Mouse (Mus musculus) lung, embryonic 14.5 days (tissue): ENCODE measurements at regions not wholly inside any gene's neighbourhood (a gene's known extent, or its start where the extent isn't known, plus 50 kb on each side); places are given as distances from the start of the nearest gene placed in this dataset.

Experiments used
- ATAC-seq: fragments of 200-750 bp; cut with Nextera tagmentation; 2 replicates; pipeline ENCODE4 v1.8.0; 2017; ENCODE audit warnings: mild to moderate bottlenecking, moderate TSS enrichment, moderate library complexity; ENCODE audit not compliant: insufficient read depth
- DNase-seq: peaks from one replicate; pipeline ENCODE4 v3.0.0-alpha.2; 2015
- H3K27ac ChIP-seq: fragments of 300-500 bp; sonication (generic); 2 replicates; pipeline ENCODE4 v1.5.1; 2014; ENCODE audit warnings: low read depth, mild to moderate bottlenecking, moderate library complexity
- H3K27me3 ChIP-seq: fragments of 300-500 bp; sonication (generic); 2 replicates; pipeline ENCODE4 v1.6.1; 2014; ENCODE audit warnings: low read length, control low read depth; ENCODE audit not compliant: insufficient read depth
- H3K36me3 ChIP-seq: fragments of 300-500 bp; sonication (generic); 2 replicates; pipeline ENCODE4 v1.6.1; 2014; ENCODE audit warnings: control low read depth; ENCODE audit not compliant: insufficient read depth
- H3K4me1 ChIP-seq: fragments of 300-500 bp; sonication (generic); 2 replicates; pipeline ENCODE4 v1.6.1; 2014; ENCODE audit warnings: antibody characterized with exemption, control low read depth; ENCODE audit not compliant: insufficient read depth
- H3K4me2 ChIP-seq: fragments of 300-500 bp; sonication (generic); 2 replicates; pipeline ENCODE4 v1.6.1; 2014; ENCODE audit warnings: mild to moderate bottlenecking
- H3K4me3 ChIP-seq: fragments of 300-500 bp; sonication (generic); 2 replicates; pipeline ENCODE4 v1.5.1; 2014; ENCODE audit warnings: low read depth, low read length
- H3K9ac ChIP-seq: fragments of 300-500 bp; sonication (generic); 2 replicates; pipeline ENCODE4 v1.6.1; 2014
- H3K9me3 ChIP-seq: fragments of 300-500 bp; sonication (generic); 2 replicates; pipeline ENCODE4 v1.6.1; 2016; ENCODE audit warnings: low read depth, low read length, control low read depth
- CTCF ChIP-seq: IDR thresholded peaks from 2 replicates; pipeline ENCODE4 v1.5.1; 2016; ENCODE audit warnings: antibody characterized with exemption, low read depth
- WGBS: fragments of 180-500 bp; shearing (Covaris S2); extraction: QIAGEN DNeasy Blood & Tissue Kit; methylation state at CpG from one replicate; pipeline ENCODE4 v1.1.7; 2014; 5-methylcytosine and 5-hydroxymethylcytosine counted together

DNA sequence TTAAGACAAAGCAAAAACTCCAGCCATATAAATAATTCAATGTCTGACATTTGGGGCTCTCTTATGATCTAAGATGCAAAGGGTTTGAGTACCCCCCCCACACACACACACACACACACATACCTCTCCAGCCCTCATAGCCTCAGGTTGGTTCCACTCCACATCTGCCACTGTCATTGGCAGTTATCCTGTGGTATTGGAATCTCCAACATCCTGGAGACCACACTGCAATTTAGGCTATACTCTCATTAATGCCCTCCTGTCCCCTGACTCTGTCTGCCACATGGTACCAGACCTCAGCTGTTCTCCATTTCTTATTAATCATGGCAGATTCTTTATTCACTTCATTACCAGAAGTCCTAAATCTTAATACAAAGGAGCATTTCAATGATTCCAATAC is 293.3 kb downstream of the Dnajb9 start:
- no peak overlapping the region for H3K4me2 ChIP-seq
- H3K9me3 ChIP-seq, result no peaks in the 10 kb centered on the region
- no peaks in the 10 kb centered on the region for H3K4me1 ChIP-seq
- H3K27ac ChIP-seq, result no peak overlapping the region
- no peaks in the 10 kb centered on the region for H3K27me3 ChIP-seq
- H3K9ac ChIP-seq, result no peak overlapping the region
- ATAC-seq (no peak), DNase-seq (no peak)
- TF ChIP-seq CTCF, result no peak
- H3K36me3 ChIP-seq, result no peaks in the 10 kb centered on the region
- H3K4me3 ChIP-seq, result no peak overlapping the region

DNA sequence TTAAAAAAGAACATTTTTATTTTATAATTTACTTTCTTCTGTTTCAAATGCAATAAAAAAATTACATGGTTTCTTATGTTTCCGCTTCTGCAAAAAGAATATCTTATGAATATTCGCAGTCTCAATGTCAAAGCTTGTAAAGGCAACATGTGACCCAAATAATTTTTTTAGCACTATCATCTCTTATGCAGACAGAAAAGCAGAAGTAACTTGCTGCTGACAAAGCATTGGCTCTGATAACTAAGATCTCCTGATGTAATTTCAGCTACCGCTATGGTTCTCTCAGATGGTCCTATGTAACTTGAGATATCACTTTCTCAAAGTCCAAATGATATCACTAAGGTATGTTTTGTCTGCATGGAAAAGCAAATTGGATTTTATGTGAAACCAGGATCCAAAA is 310.9 kb downstream of the Dnajb9 start:
- no peak overlapping the region for H3K27ac ChIP-seq
- H3K27me3 ChIP-seq, result no peaks in the 10 kb centered on the region
- TF ChIP-seq CTCF, result no peak
- 93% methylated on average over 3 of the region's 3 CpGs for WGBS
- no peaks in the 10 kb centered on the region for H3K36me3 ChIP-seq
- H3K4me3 ChIP-seq, result no peak overlapping the region
- DNase-seq (no peak), ATAC-seq (no peak)
- H3K4me2 ChIP-seq, result no peak overlapping the region
- no peak overlapping the region for H3K9ac ChIP-seq
- no peaks in the 10 kb centered on the region for H3K4me1 ChIP-seq
- no peaks in the 10 kb centered on the region for H3K9me3 ChIP-seq

GRCm38 (mm10) chr12:43885596-43885995 is 324.5 kb downstream of the Dnajb9 start:
- no peaks in the 10 kb centered on the region for H3K4me1 ChIP-seq
- no peaks in the 10 kb centered on the region for H3K36me3 ChIP-seq
- no peak overlapping the region for H3K27ac ChIP-seq
- no peaks in the 10 kb centered on the region for H3K27me3 ChIP-seq
- no peaks in the 10 kb centered on the region for H3K9me3 ChIP-seq
- no peak for ATAC-seq
- TF ChIP-seq CTCF, result no peak
- peak; percentile 55 for DNase-seq
- no peak overlapping the region for H3K4me3 ChIP-seq
- 46% methylated on average over 3 of the region's 3 CpGs for WGBS
- H3K4me2 ChIP-seq, result no peak overlapping the region
- no peak overlapping the region for H3K9ac ChIP-seq

DNA sequence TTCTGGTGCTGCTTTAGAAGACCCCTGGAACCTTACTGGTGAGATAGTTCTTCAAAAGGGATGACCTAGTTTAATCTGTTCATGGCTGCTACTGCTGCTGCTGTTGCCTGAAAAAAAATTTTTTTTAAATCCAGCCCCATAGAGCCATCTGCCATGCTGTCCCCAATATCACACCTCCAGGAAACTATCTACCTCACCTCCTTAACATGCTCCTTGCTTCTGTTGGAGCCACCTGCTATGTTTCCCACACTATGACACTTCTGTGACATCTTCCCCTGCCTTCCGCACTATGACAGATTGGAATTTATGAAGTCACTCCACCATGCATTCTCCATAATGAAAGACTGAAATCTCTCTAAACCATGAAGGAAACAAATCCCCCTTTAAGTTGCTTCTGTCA is 349.6 kb downstream of the Dnajb9 start:
- DNase-seq, result no peak
- Histone ChIP-seq H3K36me3 (no peaks in the 10 kb centered on the region), H3K4me3 (no peak overlapping the region), H3K4me1 (no peaks in the 10 kb centered on the region), H3K9ac (no peak overlapping the region), H3K4me2 (no peak overlapping the region), H3K9me3 (no peaks in the 10 kb centered on the region), H3K27ac (no peak overlapping the region), H3K27me3 (no peaks in the 10 kb centered on the region)
- no peak for ATAC-seq
- 81% methylated on average over 1 of the region's 1 CpGs for WGBS
- no peak for TF ChIP-seq CTCF

DNA sequence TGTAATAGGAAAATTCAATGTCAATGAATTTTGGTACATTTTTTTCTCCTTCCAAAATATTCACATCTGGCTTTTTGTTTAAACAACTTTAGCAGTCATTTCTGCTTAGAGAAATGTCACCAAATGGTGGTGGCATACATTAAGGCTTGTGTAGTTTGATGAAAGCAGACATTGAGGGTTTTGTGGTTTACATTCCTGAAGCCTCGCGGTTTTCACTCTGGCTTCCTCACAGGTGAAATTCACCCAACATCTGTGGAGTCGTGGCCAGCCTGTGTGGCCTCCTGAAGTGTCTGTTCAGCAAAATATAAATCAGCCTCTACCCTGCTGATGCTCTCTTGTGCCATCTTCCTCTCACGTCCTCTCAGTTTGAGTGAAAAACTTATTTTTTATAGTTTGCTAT is 353.8 kb downstream of the Dnajb9 start:
- Histone ChIP-seq H3K4me2 (no peak overlapping the region), H3K9ac (no peak overlapping the region), H3K4me3 (no peak overlapping the region), H3K27ac (no peak overlapping the region), H3K9me3 (no peaks in the 10 kb centered on the region), H3K4me1 (no peaks in the 10 kb centered on the region), H3K27me3 (no peaks in the 10 kb centered on the region), H3K36me3 (no peaks in the 10 kb centered on the region)
- TF ChIP-seq CTCF, result no peak
- ATAC-seq (no peak), DNase-seq (no peak)
- WGBS, result 38% methylated on average over 4 of the region's 4 CpGs

- Histone ChIP-seq H3K9ac (no peak overlapping the region), H3K4me2 (no peak overlapping the region), H3K36me3 (no peaks in the 10 kb centered on the region), H3K4me1 (no peaks in the 10 kb centered on the region), H3K27me3 (no peaks in the 10 kb centered on the region), H3K9me3 (no peaks in the 10 kb centered on the region), H3K27ac (no peak overlapping the region), H3K4me3 (no peak overlapping the region)
- DNase-seq, result no peak
- no peak for ATAC-seq
- TF ChIP-seq CTCF, result no peak
Observed at GRCm38 (mm10) chr12:43852246-43852645, 357.9 kb downstream of the Dnajb9 start.

GRCm38 (mm10) chr12:43851264-43852009 is 358.7 kb downstream of the Dnajb9 start:
- H3K4me2 ChIP-seq, result no peak overlapping the region
- DNase-seq, result no peak
- ATAC-seq, result no peak
- no peak for TF ChIP-seq CTCF
- H3K4me1 ChIP-seq, result no peaks in the 10 kb centered on the region
- H3K9ac ChIP-seq, result no peak overlapping the region
- 55% methylated on average over 4 of the region's 4 CpGs for WGBS
- no peaks in the 10 kb centered on the region for H3K9me3 ChIP-seq
- no peaks in the 10 kb centered on the region for H3K27me3 ChIP-seq
- no peak overlapping the region for H3K27ac ChIP-seq
- no peaks in the 10 kb centered on the region for H3K36me3 ChIP-seq
- H3K4me3 ChIP-seq, result no peak overlapping the region

GRCm38 (mm10) chr12:43843907-43844537 is 366.1 kb downstream of the Dnajb9 start:
- Histone ChIP-seq H3K27me3 (no peaks in the 10 kb centered on the region), H3K9ac (no peak overlapping the region), H3K4me1 (no peaks in the 10 kb centered on the region), H3K9me3 (no peaks in the 10 kb centered on the region), H3K4me2 (no peak overlapping the region), H3K4me3 (no peak overlapping the region), H3K36me3 (no peaks in the 10 kb centered on the region), H3K27ac (no peak overlapping the region)
- DNase-seq (peak; percentile 22), ATAC-seq (no peak)
- 30% methylated on average over 5 of the region's 5 CpGs for WGBS
- no peak for TF ChIP-seq CTCF
